Mouse (Mus musculus): Measurements from ENCODE around the gene Rab3gap2.

- TF ChIP-seq CTCF (IDR thresholded peaks at IDR 0.05; ENCODE audit: insufficient read depth, low read length) (no peak), POLR2A (IDR thresholded peaks at IDR 0.05; ENCODE audit: borderline replicate concordance, extremely low read depth, low read depth, low read length) (no peak)
These were observed 12.4 kb downstream of the Rab3gap2 start for GRCm38 (mm10) chr1:185216360-185216759.
